Mouse (Mus musculus): Measurements from ENCODE around the gene Lemd1. TPM values are rescaled to one million over a fixed set of nuclear protein-coding genes. Genes with fewer than 3 reads are reported as not detected.

Lemd1 gene
- total RNA-seq, 2 experiments from 2014 or later: not detected

Other genes with a start within 250 kb of the Lemd1 start
- 1.6 and 2.7 TPM in 2 replicates for gene Slc45a3, start 228.5 kb upstream of the Lemd1 start, total RNA-seq (2015)
- 1.1 and 1.6 TPM in 2 replicates for gene Slc45a3, start 228.5 kb upstream of the Lemd1 start, total RNA-seq (2017)
- gene Elk4, start 183.8 kb upstream of the Lemd1 start, total RNA-seq (2015): 87.7 and 98.6 TPM in 2 replicates
- 44.3 and 73.1 TPM in 2 replicates for gene Elk4, start 183.8 kb upstream of the Lemd1 start, total RNA-seq (2017)
- gene Mfsd4a, start 123.4 kb upstream of the Lemd1 start, total RNA-seq (2015): 0.52 TPM in 1 of 2 replicates, not detected in the other
- gene Mfsd4a, start 123.4 kb upstream of the Lemd1 start, total RNA-seq (2017): 0.20 and 0.25 TPM in 2 replicates
- gene Cdk18, start 51.7 kb upstream of the Lemd1 start, total RNA-seq (2015): 1.7 and 2.3 TPM in 2 replicates
- gene Cdk18, start 51.7 kb upstream of the Lemd1 start, total RNA-seq (2017): 0.75 and 1.3 TPM in 2 replicates
- gene AC124108.1, start within 50 bp of the Lemd1 start, total RNA-seq (2015): not detected in 2 replicates
- gene AC124108.1, start within 50 bp of the Lemd1 start, total RNA-seq (2017): not detected in 2 replicates
- not detected in 2 replicates for gene Gm10188, start 38.3 kb downstream of the Lemd1 start, total RNA-seq (2015)
- not detected in 2 replicates for gene Gm10188, start 38.3 kb downstream of the Lemd1 start, total RNA-seq (2017)
- gene Klhdc8a, start 107.2 kb downstream of the Lemd1 start, total RNA-seq (2015): not detected in 2 replicates
- gene Klhdc8a, start 107.2 kb downstream of the Lemd1 start, total RNA-seq (2017): not detected in 2 replicates
- gene Nuak2, start 124.7 kb downstream of the Lemd1 start, total RNA-seq (2015): 19.8 and 26.1 TPM in 2 replicates
- gene Nuak2, start 124.7 kb downstream of the Lemd1 start, total RNA-seq (2017): 14.5 and 20.2 TPM in 2 replicates
- 2.9 and 6.1 TPM in 2 replicates for gene Tmcc2, start 199.8 kb downstream of the Lemd1 start, total RNA-seq (2015)
- gene Tmcc2, start 199.8 kb downstream of the Lemd1 start, total RNA-seq (2017): 5.5 and 6.0 TPM in 2 replicates
- gene Dstyk, start 226.1 kb downstream of the Lemd1 start, total RNA-seq (2015): 14.2 and 20.1 TPM in 2 replicates
- 16.0 and 22.3 TPM in 2 replicates for gene Dstyk, start 226.1 kb downstream of the Lemd1 start, total RNA-seq (2017)